Mouse (Mus musculus): ENCODE measurements at regions not wholly inside any gene's neighbourhood (a gene's known extent, or its start where the extent isn't known, plus 50 kb on each side); places are given as distances from the start of the nearest gene placed in this dataset.

- TF ChIP-seq MYOG (IDR thresholded peaks at IDR 0.05; ENCODE audit: control insufficient read depth in 1 of 3, insufficient read depth in 1 of 3, insufficient read length in 2 of 3, low read depth in 2 of 3) (no peak), TCF12 (IDR thresholded peaks at IDR 0.05; ENCODE audit: insufficient read depth, poor library complexity, severe bottlenecking) (no peak), MAX (IDR thresholded peaks at IDR 0.05; ENCODE audit: low read depth) (no peak)
Observed at GRCm38 (mm10) chr19:14862654-14863468, 265.0 kb upstream of the Tle4 start.
